Mouse (Mus musculus) midbrain, embryonic 12.5 days (tissue): Measurements from ENCODE around the gene Aoah. TPM values are rescaled to one million over a fixed set of nuclear protein-coding genes. Genes with fewer than 3 reads are reported as not detected.

ENCODE experiments used
- ATAC-seq: fragments of 200-750 bp; cut with Nextera tagmentation; 2 replicates; pipeline ENCODE4 v1.8.0; 2017; ENCODE audit warnings: low read depth, moderate TSS enrichment, moderate library complexity; ENCODE audit not compliant: low FRiP score
- H3K27ac ChIP-seq: fragments of 300-500 bp; sonication (generic); replicated peaks from 2 replicates; pipeline ENCODE4 v1.5.1; 2016; ENCODE audit warnings: mild to moderate bottlenecking
- H3K27me3 ChIP-seq: fragments of 300-500 bp; sonication (generic); 2 replicates; pipeline ENCODE4 v1.6.1; 2016; ENCODE audit warnings: mild to moderate bottlenecking
- H3K36me3 ChIP-seq: fragments of 300-500 bp; sonication (generic); 2 replicates; pipeline ENCODE4 v1.6.1; 2016
- H3K4me1 ChIP-seq: fragments of 300-500 bp; sonication (generic); 2 replicates; pipeline ENCODE4 v1.6.1; 2016
- H3K4me2 ChIP-seq: fragments of 300-500 bp; sonication (generic); replicated peaks from 2 replicates; pipeline ENCODE4 v1.6.1; 2016; ENCODE audit warnings: mild to moderate bottlenecking, moderate library complexity
- H3K4me3 ChIP-seq: fragments of 300-500 bp; sonication (generic); 2 replicates; pipeline ENCODE4 v1.5.1; 2016; ENCODE audit warnings: mild to moderate bottlenecking
- H3K9ac ChIP-seq: fragments of 300-500 bp; sonication (generic); replicated peaks from 2 replicates; pipeline ENCODE4 v1.6.1; 2016; ENCODE audit warnings: mild to moderate bottlenecking, moderate library complexity
- H3K9me3 ChIP-seq: fragments of 300-500 bp; sonication (generic); 2 replicates; pipeline ENCODE4 v1.6.1; 2016; ENCODE audit warnings: mild to moderate bottlenecking
- WGBS: fragments of 180-500 bp; shearing (Covaris S2); methylation state at CpG from one replicate; pipeline ENCODE4 v1.1.7; 2016; 5-methylcytosine and 5-hydroxymethylcytosine counted together
- polyA plus RNA-seq: library from polyadenylated mRNA; unstranded; fragments of >200 nt; fragmentation: Nextera tagmentation; extraction: Ambion mirVana; gene quantifications from 2 replicates; pipeline ENCODE4 v1.2.1, GENCODE M21; 2016

Gene Aoah
- polyA plus RNA-seq, 1 experiment from 2014 or later, result 0.99 TPM

GRCm38 (mm10) chr13:20920401-20920800 is 126.5 kb downstream of the Aoah start:
- Histone ChIP-seq H3K9me3 (no peaks in the 10 kb centered on the region), H3K4me3 (no peak overlapping the region), H3K9ac (no peak overlapping the region), H3K4me1 (no peaks in the 10 kb centered on the region), H3K36me3 (no peaks in the 10 kb centered on the region), H3K27ac (no peak overlapping the region), H3K27me3 (no peaks in the 10 kb centered on the region; the same call in 1 of the 2 replicates), H3K4me2 (no peak overlapping the region)
- ATAC-seq, result no peak
- WGBS, result 87% methylated on average over 3 of the region's 3 CpGs

GRCm38 (mm10) chr13:20936016-20936415 is 142.1 kb downstream of the Aoah start:
- Histone ChIP-seq H3K4me1 (no peaks in the 10 kb centered on the region), H3K4me2 (no peak overlapping the region), H3K36me3 (no peaks in the 10 kb centered on the region), H3K4me3 (no peak overlapping the region), H3K27ac (no peak overlapping the region), H3K27me3 (no peaks in the 10 kb centered on the region), H3K9ac (no peak overlapping the region), H3K9me3 (no peaks in the 10 kb centered on the region)
- no peak for ATAC-seq

GRCm38 (mm10) chr13:20937452-20937851 is 143.5 kb downstream of the Aoah start:
- peak; percentile 34; the same call in 1 of the 2 replicates for ATAC-seq
- 34% methylated on average over 5 of the region's 5 CpGs for WGBS
- Histone ChIP-seq H3K9ac (no peak overlapping the region), H3K36me3 (no peaks in the 10 kb centered on the region), H3K4me2 (no peak overlapping the region), H3K27me3 (no peaks in the 10 kb centered on the region), H3K9me3 (no peaks in the 10 kb centered on the region), H3K27ac (no peak overlapping the region), H3K4me3 (no peak overlapping the region), H3K4me1 (no peaks in the 10 kb centered on the region)

GRCm38 (mm10) chr13:20939099-20939498 is 145.2 kb downstream of the Aoah start:
- no peaks in the 10 kb centered on the region for H3K9me3 ChIP-seq
- H3K27me3 ChIP-seq, result no peaks in the 10 kb centered on the region
- H3K4me2 ChIP-seq, result no peak overlapping the region
- H3K4me3 ChIP-seq, result no peak overlapping the region
- H3K27ac ChIP-seq, result no peak overlapping the region
- ATAC-seq, result no peak
- 73% methylated on average over 6 of the region's 6 CpGs for WGBS
- no peaks in the 10 kb centered on the region for H3K4me1 ChIP-seq
- H3K36me3 ChIP-seq, result no peaks in the 10 kb centered on the region
- H3K9ac ChIP-seq, result no peak overlapping the region

GRCm38 (mm10) chr13:20940389-20940788 is 146.5 kb downstream of the Aoah start:
- 59% methylated on average over 6 of the region's 6 CpGs for WGBS
- Histone ChIP-seq H3K9me3 (no peaks in the 10 kb centered on the region), H3K4me1 (no peaks in the 10 kb centered on the region), H3K4me2 (no peak overlapping the region), H3K27ac (no peak overlapping the region), H3K27me3 (no peaks in the 10 kb centered on the region), H3K36me3 (no peaks in the 10 kb centered on the region), H3K9ac (no peak overlapping the region), H3K4me3 (no peak overlapping the region)
- ATAC-seq, result no peak

- 92% methylated on average over 4 of the region's 4 CpGs for WGBS
- H3K9me3 ChIP-seq, result no peaks in the 10 kb centered on the region
- H3K36me3 ChIP-seq, result no peaks in the 10 kb centered on the region
- H3K27ac ChIP-seq, result no peak overlapping the region
- no peak overlapping the region for H3K4me3 ChIP-seq
- no peaks in the 10 kb centered on the region for H3K27me3 ChIP-seq
- H3K4me2 ChIP-seq, result no peak overlapping the region
- H3K4me1 ChIP-seq, result no peaks in the 10 kb centered on the region
- H3K9ac ChIP-seq, result no peak overlapping the region
- ATAC-seq, result no peak
These were observed 147.8 kb downstream of the Aoah start for GRCm38 (mm10) chr13:20941707-20942106.

- Histone ChIP-seq H3K4me2 (no peak overlapping the region), H3K4me3 (no peak overlapping the region), H3K9me3 (no peaks in the 10 kb centered on the region), H3K27ac (no peak overlapping the region), H3K4me1 (no peaks in the 10 kb centered on the region), H3K9ac (no peak overlapping the region), H3K27me3 (no peaks in the 10 kb centered on the region), H3K36me3 (no peaks in the 10 kb centered on the region)
- no peak for ATAC-seq
- WGBS, result 72% methylated on average over 3 of the region's 3 CpGs
These were observed 169.2 kb downstream of the Aoah start for GRCm38 (mm10) chr13:20963086-20963485.

GRCm38 (mm10) chr13:20981234-20982230 is 187.6 kb downstream of the Aoah start:
- Histone ChIP-seq H3K4me2 (no peak overlapping the region), H3K4me3 (no peak overlapping the region), H3K4me1 (no peaks in the 10 kb centered on the region), H3K27me3 (no peaks in the 10 kb centered on the region), H3K9me3 (no peaks in the 10 kb centered on the region), H3K27ac (no peak overlapping the region), H3K9ac (no peak overlapping the region), H3K36me3 (no peaks in the 10 kb centered on the region)
- WGBS, result 86% methylated on average over 8 of the region's 8 CpGs
- no peak for ATAC-seq

GRCm38 (mm10) chr13:20985510-20985909 is 191.6 kb downstream of the Aoah start:
- H3K4me1 ChIP-seq, result no peaks in the 10 kb centered on the region
- ATAC-seq, result no peak
- H3K9ac ChIP-seq, result no peak overlapping the region
- no peak overlapping the region for H3K27ac ChIP-seq
- H3K4me2 ChIP-seq, result no peak overlapping the region
- no peaks in the 10 kb centered on the region for H3K27me3 ChIP-seq
- H3K9me3 ChIP-seq, result no peaks in the 10 kb centered on the region
- H3K4me3 ChIP-seq, result no peak overlapping the region
- no peaks in the 10 kb centered on the region for H3K36me3 ChIP-seq

GRCm38 (mm10) chr13:20985961-20986360 is 192.0 kb downstream of the Aoah start:
- Histone ChIP-seq H3K4me1 (no peaks in the 10 kb centered on the region), H3K9me3 (no peaks in the 10 kb centered on the region), H3K36me3 (no peaks in the 10 kb centered on the region), H3K4me2 (no peak overlapping the region), H3K9ac (no peak overlapping the region), H3K4me3 (no peak overlapping the region), H3K27me3 (no peaks in the 10 kb centered on the region), H3K27ac (no peak overlapping the region)
- no peak for ATAC-seq

- no peaks in the 10 kb centered on the region for H3K36me3 ChIP-seq
- H3K4me2 ChIP-seq, result no peak overlapping the region
- no peak overlapping the region for H3K4me3 ChIP-seq
- H3K9me3 ChIP-seq, result no peaks in the 10 kb centered on the region
- no peak overlapping the region; the same call in 1 of the 2 replicates for H3K27ac ChIP-seq
- no peak overlapping the region for H3K9ac ChIP-seq
- H3K27me3 ChIP-seq, result no peaks in the 10 kb centered on the region
- ATAC-seq, result peak; percentile 69
- 82% methylated on average over 5 of the region's 5 CpGs for WGBS
- H3K4me1 ChIP-seq, result no peaks in the 10 kb centered on the region
These were observed 211.3 kb downstream of the Aoah start for GRCm38 (mm10) chr13:21005238-21005637.

- H3K9ac ChIP-seq, result no peak overlapping the region
- no peaks in the 10 kb centered on the region for H3K4me1 ChIP-seq
- H3K27ac ChIP-seq, result 0 out of 2 replicates have a peak overlapping the region, but pooled peaks have one; percentile 8
- no peak overlapping the region for H3K4me2 ChIP-seq
- ATAC-seq, result peak; percentile 86
- no peaks in the 10 kb centered on the region for H3K36me3 ChIP-seq
- H3K9me3 ChIP-seq, result no peaks in the 10 kb centered on the region
- H3K27me3 ChIP-seq, result no peaks in the 10 kb centered on the region
- 75% methylated on average over 5 of the region's 5 CpGs for WGBS
- no peak overlapping the region for H3K4me3 ChIP-seq
These were observed 211.9 kb downstream of the Aoah start for GRCm38 (mm10) chr13:21005642-21006320.
